Mouse (Mus musculus) cerebellum, postnatal 36 days (tissue): ENCODE measurements at regions not wholly inside any gene's neighbourhood (a gene's known extent, or its start where the extent isn't known, plus 50 kb on each side); places are given as distances from the start of the nearest gene placed in this dataset.
A peak's percentile ranks its signal among the peaks of the same experiment; 100 is the strongest.
"Not testable (repeated sequence)": the region's sequence is repeated elsewhere in the genome, so short reads cannot be mapped to it uniquely, and the experiment has no call there.

Source experiments
- DNase-seq, 2 experiments: peaks; one replicate each; pipeline ENCODE4 v3.0.0; 2021 to 2022; ENCODE audit warnings: mixed read lengths in 2 of 2

DNA sequence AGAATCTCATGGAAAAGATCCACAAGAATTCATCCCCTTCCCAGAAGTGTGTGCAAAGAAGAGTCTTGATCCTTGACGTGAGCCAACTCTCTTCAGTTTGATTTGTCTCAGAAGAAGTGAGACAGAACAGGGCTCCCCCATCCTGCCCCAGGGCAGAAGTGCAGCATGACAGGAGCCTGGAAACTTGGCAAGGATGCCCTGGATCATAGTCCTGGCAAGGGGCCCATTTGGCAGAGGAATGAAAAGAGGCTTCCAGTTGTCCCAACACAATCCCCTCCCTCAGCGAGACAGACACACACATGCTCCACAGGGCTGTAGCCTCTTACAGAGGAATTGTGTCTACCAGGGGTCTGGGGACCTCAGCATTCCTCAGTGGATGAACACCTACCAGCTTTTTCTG is 102.7 kb downstream of the Ptpn20 start:
- DNase-seq: peak; percentile 32 to 35

DNA sequence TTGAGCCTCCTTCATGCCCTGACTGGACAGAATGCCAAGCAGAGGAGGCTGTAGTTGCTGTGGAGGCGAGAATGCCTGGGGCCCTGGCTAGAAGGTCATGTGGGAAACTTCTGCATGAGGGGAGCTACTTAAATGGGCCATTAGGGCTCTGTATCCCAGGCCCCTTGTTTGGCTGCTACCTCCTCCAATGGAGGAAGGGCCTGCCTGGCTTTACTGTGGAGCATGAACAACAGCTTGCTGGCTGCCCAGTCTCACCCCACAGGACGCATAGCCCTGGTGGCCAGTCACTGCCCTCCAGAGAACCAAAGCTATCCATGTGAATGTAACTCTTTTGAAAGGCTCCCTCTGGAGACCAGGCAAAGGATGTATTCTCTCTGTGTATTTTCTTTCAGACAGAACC is 105.2 kb downstream of the Ptpn20 start:
- no peak for DNase-seq

DNA sequence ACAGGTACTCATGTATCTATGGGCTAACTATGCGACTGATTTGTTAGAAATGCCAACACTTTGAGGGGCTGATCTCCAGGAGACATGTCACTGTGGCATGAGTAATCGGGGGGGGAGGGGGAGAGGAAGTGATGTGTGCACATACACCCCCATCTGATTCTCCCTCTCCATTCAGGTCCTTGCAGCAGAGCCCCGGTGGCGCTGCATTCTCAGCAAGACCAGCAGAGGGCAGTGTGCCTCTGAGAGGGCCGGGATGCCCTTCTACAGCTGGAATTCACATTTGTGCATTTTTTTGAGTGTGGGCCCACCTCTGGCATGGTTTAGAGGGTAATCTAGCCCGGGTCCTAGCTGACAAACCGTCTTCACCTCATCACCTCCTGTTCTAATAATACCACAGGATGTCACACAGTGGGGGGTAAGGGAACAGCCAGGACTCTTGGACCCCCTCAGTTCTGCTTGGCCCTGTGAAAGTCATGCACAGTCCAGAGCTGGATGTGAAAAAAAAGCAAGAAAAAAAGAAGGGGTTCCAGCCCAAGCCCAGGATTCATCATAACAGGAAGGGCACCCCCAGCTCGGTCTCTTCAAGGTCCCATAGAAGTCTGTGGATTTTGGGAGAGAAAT is 106.5 kb downstream of the Ptpn20 start:
- DNase-seq: peak; percentile 65

DNA sequence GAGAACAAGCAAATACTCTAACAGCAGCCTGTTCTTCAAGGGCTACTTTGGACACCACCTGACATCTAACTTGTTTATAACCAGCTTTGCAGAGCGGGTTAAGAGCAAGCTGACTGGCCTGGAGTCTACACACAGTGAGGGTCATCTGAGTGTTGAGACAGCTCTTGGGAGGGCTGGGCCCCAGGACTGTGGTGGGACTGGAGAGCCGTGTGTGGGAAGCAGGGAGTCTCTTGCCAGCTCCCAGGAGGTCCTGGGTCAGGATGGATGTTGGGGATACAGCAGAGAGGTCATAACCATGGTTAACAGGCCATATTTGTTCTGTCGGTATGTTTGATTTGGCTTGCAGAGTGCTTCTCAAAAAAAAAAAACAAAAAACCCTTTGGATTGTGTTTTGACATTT is 107.8 kb downstream of the Ptpn20 start:
- DNase-seq: no peak

DNA sequence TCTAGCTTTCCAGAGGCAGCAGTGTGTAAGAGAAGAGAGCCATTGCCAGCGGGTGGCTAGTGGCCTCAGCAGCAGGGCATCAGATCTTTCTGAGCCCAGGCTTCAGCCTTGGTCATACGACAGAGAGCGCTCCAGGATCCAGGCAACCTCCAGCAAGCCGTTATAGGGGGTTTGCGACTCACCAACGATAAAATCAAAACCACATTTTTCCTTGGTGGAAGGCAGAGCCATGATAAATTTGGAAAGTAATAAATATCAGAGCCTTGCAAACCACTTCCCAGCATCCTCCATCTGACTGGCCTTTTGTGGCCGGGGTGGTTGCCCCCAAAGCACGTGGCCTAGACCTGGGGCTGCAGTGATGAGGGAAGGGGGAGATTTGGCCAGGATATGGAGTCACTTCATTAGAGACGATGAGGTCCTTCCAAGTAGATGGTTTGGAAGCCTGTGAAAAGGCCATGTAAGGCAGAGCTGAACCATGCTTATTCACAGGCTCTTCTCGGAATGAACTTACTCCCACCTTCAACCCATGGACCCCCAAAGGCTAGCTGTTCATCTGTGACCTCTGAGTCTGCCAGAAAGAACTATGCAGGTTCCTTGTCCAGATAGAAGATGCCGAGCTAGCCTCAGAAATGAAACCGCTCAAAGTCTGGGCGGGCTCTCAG is 110.9 kb downstream of the Ptpn20 start:
- no peak for DNase-seq

DNA sequence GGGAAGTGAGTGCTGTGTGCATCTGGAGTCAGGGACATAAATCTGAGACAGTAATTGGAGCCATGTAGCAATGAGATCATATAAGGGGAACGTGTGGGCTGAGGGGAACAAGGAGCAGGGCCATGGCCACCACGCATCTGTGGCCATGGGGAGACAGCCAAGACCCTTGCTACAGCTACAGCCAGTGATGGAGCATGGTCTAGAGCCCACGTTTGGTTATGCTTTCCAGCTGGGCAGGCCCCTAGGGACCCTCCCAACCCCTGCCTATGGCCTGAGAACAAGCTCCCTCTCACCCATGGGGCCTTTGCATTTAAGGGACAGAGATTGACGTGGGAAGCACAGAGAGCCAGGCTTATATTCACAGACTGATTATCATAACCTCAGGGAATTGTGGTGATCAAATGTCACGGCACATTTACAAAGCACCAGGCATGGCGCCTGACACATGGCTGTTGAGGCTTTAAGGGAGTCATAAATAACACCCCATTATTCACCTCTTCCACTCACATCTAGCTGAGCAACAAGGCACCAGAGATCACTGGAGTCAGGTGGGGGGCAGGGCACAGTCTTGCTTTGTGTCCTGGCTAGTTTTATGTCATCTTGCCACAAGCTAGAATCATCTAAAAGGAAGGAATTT is 118.8 kb downstream of the Ptpn20 start:
- DNase-seq: no peak

DNA sequence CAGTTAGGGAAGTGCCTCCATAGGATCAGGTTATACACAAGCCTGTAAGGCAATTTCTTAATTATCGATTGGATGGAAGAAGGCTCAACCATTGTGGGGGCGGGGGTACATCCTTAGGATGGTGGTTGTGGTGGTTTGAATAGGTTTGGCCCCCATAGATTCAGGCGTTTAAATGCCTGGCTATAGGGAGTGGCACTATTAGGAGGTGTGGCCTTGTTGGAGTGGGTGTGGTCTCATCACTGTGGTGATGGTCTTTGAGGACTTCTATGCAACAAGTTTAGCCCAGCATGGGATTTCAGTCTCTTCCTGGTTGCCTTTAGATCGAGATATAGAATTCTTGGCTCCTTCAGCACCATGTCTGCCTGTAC is 119.3 kb downstream of the Ptpn20 start:
- no peak for DNase-seq

DNA sequence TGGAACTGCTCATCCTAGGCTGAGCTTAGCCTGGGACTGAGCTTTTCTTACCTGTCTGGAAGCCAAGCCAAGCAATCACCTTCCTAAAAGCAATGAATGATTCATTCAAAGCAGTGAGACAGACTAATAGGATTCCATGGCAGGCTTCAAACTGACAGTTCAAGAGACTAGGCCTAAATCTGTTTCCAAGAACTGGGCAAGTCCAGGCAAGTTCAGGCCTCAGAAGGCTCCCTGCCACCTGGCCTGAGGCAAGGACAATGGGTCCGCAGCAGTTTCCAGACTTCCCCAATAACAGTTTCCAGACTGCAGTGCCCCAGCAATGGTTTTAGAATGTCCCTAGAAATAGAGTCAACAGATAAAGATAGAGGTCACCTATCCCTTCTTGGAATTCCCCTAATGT is 123.5 kb downstream of the Ptpn20 start:
- no peak for DNase-seq

DNA sequence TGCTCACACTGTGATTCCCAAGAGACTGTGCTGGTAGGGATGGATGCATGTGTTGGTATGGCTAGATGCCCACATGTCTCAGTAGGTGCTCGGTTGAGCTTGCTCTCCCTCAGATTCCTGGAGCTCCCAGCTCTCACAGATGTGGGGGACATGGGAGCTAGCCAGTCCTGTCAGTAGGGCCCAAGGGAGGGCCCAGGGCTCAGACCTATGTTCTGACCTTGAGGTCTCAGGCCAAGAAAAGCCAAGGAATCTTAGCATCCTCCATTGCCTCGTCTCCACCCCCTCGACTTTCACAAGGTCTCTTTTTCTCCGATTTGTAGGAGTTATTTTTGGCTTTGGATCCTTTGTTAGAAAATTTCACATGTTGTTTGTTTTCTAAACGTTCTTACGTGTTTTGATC is 130.6 kb downstream of the Ptpn20 start:
- DNase-seq: no peak

DNA sequence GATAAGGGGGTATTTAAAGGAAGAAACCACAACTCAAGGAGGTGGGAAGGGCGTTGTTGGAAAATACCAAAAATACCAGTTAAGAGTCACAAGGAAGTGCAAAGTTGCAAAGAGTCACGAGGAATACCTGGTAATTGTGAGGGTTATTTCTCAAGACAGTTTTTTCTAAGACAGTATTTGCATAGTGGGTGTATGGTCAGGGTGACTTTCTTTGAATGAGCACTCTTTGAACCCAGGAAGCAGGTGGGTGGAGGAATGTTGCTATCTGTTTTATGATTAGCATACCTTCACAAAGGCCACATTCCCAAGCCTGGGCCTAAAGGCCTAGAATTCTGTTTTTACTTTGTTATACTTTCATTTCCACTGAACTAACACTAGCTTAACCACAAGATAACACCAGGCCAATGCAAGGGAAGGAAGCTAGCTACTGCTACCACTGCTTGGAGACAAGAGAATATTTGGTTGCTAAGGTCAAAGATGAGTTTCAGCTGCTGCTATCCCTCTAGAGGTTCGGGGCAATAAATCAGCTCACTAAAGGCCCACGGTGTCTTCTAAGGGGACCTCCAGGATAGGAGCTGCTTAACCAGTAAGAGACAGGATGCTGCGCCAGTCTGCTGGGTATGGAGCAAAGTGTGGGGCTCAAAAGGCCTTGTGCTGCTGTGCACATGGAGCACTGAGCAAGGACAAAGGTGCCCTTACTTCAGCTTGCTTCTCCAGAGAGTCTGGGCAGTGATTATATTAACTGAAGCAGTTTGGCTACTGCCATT is 133.6 kb downstream of the Ptpn20 start:
- not testable (repeated sequence) for DNase-seq

DNA sequence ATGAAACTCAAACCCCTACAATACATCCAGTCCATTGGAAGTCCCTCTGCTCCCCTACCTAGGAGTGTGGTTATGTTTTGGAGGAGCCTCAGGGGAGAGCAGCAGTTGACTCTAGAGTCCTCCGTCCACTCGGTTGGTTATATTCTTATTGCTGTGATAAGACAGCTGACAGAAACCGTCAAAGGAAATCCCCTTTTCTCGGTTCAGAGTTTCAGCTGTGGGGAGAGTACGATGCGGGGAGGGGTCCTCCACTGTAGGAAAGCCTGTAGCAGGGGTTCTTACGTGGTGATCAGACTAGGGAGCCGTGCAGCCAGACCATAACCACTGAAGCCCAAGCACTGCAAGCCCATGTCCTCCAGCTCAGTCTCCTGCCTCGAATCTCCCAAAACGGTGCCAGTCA is 137.5 kb downstream of the Ptpn20 start:
- DNase-seq: no peak

DNA sequence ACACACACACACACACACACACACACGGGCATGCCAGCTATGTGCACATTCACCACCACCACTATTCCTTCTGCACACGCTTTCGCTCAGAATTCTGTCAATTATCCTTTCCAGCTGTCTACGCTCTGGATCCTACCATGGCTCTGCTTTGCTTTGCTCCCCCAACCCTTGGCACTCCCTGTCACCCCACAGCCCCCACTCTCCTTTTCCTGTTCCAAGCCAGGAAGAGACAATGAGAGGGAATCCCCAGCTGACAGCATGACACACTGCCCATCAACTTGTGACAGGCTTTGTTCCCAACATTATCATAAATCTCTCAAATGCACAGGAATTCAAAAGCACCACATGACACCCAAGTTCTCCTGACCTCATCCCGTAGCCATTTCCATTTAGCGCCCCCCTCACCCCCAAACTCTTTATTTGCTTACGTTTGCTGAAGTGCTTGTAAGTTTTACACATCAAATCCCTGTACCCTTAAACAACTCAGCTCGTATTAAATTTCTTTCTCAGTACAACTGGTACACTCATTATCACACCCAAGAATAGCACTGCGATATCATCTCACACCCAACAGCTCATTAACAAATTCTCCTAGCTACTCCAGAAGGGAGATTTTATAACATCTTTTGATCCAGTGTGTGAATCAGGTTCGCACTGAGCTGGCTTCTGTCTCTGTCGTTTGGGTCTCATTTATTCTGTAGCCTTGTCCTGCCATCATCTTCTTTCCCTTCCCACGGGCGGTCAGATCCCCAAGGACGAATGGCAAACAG is 140.3 kb downstream of the Ptpn20 start:
- no peak for DNase-seq

DNA sequence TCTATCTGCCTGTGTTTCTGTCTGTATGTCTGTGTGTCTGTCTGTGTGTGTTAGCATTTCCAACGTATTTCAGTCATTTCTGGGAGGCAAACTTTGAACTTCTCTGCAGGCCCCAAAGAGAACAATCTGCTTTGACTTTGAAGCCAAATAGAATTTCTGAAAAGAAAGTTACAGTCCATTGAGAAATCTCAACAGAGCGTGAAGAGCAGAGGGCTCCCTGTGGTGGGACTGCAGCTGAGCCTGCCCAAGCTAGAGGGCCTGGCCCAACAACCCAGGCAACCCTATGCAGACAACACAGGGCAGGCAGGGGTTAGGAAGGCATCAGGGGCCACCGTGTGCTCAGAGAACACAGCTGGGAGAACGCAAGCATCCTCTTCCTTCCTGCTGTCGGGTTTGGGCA is 143.7 kb downstream of the Ptpn20 start:
- DNase-seq: no peak

DNA sequence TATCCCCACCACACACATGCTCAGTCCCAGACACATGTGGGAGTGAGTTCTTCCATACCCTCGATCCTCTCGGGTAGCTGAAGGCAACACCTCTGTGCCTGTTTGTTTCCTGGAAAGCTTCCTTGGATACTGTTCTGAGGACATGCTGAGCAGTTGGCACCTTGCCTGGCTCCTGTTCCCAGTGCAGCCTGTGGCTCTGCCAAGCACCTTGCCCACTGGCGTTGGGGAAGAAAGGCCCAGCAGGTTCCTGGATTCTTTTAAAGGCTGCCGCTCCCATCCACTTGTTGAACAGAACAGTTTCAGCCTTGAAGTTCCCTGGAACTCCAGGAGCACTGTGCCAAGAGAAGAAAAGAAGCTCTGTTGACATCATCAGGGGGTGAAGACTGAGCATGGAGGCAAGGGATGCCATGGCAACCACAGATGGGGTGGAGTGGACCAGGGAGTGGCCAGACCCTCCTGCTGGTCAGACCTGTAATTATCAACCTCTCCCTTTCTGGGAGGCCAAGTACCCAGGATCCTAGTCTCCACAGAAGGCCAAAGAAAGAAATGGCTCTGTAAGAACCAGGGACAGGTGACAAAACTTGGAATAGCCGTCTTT is 145.5 kb downstream of the Ptpn20 start:
- DNase-seq: peak; percentile 69 to 70

DNA sequence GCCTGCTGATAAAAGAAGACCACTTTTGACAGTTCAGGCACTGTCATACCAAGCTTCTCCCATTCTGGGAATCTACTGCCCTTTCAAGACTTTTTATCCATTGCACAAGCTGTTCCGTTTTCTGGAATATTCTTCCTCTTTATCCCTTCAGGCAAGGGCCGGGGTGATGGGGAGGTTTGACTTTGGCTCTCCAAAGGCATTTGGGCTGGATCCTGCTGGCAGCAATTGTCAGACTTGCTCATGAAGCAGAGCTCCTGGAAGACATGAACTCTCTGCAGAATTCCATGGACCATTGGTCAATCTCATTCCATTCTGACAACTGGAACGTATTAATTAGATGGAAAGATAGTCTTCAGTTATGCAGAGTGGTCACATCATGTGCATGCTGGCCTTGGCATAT is 146.6 kb downstream of the Ptpn20 start:
- DNase-seq: no peak

DNA sequence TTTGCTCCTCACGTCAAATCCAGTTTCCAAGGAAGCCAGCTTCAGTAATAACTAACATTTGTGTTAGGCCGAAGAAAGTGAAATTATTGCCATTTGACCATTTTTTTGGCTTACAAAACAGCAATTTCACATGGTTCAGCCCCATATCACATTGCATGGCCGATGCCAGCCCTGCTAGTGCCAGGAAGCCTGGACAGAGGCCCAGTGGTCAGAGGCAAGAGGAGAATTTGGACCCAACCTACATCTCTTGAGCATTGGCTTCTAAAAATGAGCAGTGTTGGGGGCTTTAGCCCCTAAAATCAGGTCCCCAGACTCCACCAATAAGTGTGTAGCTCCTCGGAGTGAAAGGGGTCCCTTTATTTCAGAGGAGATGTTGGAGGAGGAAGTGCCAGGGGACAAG is 157.2 kb downstream of the Ptpn20 start:
- peak; percentile 24 to 32 for DNase-seq

DNA sequence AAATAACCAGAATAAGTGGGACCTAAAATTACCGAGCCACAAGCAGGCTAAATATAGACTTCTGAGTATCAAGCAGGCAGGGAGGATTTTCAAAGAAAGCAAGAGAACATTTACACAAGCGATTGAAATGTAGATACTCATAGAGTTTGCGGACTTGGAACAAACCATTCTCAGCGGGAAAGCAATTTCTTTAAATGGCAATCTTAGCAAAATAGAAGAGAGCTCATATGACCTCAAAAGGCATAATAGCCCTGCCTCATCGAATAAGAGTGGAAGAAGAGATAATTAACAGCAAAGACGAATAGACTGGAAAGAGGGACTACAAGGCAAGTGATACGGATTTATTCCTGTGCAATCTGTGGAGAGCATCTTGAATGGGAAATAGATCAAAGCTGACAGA is 163.7 kb upstream of the Gdf10 start:
- no peak for DNase-seq

DNA sequence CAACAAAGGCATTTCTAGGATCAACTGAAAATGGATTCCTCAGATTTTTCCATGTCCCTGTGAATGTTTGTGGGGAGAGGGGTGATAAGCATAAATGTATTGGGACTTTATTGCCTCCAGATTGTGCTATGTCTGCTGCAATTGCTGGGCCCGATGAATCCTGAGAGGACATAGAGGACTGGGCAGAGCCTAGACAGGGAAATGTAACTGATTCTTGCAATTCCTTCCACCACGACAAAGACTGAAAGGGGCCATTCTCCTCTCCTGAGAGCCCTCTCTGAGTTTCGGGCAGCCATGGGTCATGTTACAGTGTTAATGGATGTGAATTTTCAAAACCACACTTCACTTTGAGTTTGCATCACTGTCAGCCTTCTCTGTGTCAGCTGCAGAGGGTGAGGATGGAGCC is 159.7 kb upstream of the Gdf10 start:
- no peak for DNase-seq

DNA sequence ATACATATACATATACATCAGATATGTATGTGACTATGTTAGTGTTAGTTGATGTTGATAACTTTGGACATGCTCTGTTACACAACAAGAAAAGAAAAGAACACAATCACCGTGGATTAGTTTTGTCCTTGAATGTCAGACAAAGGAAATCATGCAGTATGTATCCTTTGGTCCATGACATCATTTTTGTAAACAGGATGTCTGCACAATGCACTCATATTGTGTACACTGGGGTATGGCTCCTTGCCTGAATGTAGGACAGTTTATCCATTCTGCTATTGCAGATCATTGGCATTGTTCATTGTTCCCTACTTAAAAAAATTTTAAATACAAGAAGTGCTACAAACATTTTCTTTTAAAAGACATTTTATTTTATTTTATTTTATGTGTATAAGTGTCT is 157.6 kb upstream of the Gdf10 start:
- DNase-seq: no peak

DNA sequence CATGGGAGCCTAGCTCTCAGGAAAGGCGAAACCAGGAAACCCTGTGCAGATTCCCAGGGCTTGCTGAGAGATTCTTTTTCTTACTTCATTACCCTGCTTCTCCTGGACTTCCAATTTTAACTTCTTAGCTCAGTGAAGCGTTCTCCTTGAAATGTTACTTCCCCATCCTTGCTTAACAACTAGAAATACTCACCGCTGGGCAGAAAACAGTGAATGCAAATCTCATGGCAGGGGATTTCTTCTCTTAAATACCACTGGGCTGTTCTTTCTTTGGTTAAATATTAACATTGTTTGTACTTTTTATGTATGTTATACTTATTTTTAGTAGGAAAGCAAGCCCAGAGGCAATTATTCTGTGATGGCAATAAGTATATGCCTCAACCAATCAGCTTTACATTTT is 151.0 kb upstream of the Gdf10 start:
- DNase-seq: no peak

DNA sequence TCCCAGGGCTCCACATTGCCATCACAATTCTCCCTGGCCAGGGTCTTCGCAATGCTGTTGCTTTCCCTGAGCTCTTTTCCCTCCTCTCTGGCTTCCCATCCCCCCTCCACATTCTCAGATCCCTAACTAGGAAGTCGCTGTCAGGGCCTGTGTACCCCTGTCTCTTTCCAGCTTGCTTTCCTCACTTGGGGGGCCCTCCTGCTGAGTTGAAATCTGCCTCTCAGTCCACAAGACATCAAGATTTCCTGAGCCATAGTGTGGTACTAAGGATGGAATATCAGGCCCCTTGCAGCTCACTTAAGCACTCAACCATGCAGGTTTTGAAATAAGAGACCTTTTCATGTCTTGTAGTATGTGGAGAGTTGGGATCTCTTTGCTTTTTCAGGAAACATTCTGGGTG is 133.8 kb upstream of the Gdf10 start:
- DNase-seq: no peak

DNA sequence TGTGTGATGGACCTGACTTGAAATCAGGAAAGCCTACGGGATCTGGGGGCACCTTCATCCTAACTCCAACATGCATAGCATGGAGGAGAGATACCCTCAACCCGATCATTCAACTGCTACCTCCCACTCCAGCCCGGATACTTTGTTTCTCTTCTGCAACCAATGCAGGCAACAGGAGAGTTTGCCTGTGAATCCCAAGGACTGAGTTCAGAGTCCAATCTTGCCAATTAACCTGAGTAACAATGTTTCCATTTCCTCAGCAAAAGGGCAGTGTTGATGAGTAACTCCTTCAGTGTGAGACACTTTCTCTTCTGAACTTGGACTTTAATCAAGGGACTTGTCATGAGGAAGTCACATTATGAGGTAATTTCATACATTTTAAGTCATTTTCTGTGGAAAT is 129.1 kb upstream of the Gdf10 start:
- no peak for DNase-seq
